Mouse (Mus musculus): ENCODE measurements around the gene Brpf3. TPM values are rescaled to one million over a fixed set of nuclear protein-coding genes. Genes with fewer than 3 reads are reported as not detected.
"Not testable (repeated sequence)": the region's sequence is repeated elsewhere in the genome, so short reads cannot be mapped to it uniquely, and the experiment has no call there.

Gene Brpf3
- total RNA-seq, 2 experiments from 2014 or later: 14.5 to 15.0 TPM

- no peak for DNase-seq
- intact Hi-C loops (cut with DNase I; ENCODE audit: low total_unique reads): no loop called here
Observed at GRCm38 (mm10) chr17:28787507-28787906, 13.4 kb upstream of the Brpf3 start.

DNA sequence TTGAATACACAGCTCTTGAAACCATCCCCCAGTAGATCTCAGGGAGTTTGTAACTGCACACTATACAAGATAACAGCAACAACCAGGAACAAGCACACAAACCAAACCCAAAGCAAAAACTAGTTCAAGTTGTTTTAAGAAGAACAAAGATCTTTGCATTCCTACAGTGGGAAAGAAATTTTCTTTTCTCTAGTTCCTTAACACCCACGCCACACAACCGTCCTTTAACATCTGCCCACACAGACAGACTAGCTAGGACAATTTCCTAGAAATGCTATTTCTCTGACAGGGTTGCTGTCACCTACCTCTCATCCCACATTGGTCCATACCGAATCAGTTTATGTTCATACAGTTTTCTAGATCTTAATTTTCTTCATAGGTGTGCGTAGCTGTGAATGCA lies 3.9 kb upstream of the Brpf3 start:
- no peak for DNase-seq
- intact Hi-C loops (cut with DNase I; ENCODE audit: low total_unique reads): loop anchor here (5.0 kb wide), 1 partner anchor 35 kb away; no protein-coding TSS in a partner anchor

DNA sequence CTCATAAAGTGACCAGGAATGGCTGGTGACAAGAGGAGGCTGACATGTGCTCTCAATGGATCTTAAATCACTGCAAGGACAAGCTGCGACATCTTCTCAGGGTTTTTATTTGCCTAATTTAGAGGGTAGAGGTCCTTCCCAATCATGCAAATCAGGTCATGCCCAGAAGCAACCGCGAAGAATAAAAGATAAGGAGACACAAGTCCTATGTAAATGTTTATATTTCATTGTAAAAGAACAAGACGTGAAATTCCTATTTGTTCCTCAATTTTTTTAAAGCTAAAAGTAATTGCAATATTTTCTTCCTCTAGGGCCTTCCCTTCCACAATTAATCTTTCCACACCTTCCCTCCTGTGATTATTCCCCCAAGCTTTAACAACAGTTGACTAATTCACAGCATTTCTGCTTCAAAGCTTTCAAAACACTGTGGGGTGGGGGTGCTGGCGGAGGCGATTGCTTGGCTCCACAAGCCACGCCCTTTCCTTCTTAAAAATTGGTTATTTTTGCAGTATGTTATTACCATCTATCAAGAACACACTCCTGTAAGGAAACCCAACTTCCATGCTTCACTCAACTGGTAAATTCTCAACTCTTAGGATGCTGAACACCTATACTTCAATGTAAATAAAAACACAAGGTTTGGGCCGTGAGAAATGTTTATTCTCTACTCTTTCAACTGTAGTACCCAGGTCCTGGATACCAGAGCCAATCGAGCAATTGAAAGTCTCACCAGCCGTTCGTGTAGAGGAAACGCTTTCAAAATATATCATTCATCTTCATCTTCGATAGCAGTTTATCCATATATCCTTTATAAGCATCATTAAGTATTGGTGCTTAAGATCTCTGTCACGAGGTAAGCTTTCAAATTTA lies 1.4 kb upstream of the Brpf3 start:
- no peak for DNase-seq
- intact Hi-C loops (cut with DNase I; ENCODE audit: low total_unique reads): loop anchor here (5.0 kb wide), 1 partner anchor 37 kb away; no protein-coding TSS in a partner anchor

- DNase-seq: no peak
- intact Hi-C loops (cut with DNase I; ENCODE audit: low total_unique reads): no loop called here
Observed at GRCm38 (mm10) chr17:28800281-28800670, 614 bp upstream of the Brpf3 start.

DNA sequence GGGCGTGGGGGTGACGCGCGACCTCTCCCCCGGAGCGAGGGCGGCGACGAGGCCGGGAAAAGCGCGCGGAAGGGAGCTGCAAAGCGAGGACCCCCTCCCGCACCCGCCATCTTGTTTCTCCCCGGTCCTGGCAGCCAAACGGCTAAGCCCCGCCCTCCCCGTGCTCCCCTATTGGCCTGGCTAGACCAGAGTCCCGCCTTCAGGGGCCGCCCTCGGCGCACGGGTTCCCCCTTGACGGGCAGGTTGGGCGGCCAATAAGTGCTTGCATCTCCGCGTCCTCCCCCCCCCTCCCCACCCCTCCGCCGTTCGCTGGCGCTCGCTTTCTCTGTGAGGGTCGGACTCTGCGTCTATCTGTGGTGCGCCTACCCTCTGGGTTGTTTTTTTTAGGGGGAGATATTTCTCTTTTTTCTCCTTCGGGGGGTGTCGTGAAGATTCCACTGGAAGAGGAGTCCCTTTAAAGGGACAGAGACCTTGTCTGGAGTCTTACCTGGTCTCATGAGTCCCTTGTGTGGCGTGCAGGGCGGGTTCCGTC lies 650 bp downstream of the Brpf3 start:
- peak; percentile 100 for DNase-seq
- intact Hi-C loops (cut with DNase I; ENCODE audit: low total_unique reads): no loop called here

DNA sequence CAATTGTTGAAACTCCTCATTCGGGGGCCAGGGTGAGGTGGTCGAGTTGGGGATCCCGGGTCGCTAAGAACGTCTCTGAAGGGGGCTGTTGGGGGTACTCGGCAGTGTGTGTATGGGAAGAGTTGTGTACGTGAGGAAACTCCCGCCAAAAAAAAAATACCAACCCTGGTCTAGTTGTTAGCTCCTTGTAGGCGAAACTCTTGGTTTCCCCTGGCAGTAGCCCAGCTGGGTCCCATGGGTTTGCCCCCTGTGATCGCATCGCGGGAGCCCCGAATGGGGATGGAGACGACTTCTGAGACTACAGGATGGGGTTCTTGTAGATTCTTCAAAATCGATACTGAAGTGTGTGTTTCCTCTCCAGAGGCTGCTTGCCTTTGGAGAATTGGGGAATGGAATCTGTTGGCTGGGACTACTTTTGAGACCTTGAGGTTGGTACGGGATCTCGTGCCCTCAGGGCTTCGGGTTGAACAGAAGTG lies 1.2 kb downstream of the Brpf3 start:
- DNase-seq: no peak
- intact Hi-C loops (cut with DNase I; ENCODE audit: low total_unique reads): no loop called here

DNA sequence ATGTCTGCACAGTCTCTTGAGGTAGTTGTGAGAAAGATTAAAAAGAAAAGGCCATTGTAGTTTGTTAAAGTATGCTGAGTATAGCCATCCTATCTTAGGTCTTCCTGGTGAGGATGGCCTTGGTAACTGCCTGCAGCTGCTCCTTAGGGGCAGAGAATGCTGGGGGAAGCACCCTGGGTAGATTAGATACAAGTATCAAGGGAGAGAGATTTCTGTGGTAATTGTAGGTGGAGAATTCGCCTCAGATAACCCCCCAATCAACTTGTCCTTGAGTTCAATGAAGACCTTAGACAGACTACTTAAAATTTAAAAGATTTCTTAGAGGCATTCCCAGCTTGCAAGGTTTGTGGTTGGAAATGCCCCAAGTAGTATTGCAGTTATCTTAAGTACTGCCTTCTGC lies 2.4 kb downstream of the Brpf3 start:
- no peak for DNase-seq
- intact Hi-C loops (cut with DNase I; ENCODE audit: low total_unique reads): no loop called here

GRCm38 (mm10) chr17:28804973-28805372 lies 4.1 kb downstream of the Brpf3 start:
- no peak for DNase-seq
- intact Hi-C loops (cut with DNase I; ENCODE audit: low total_unique reads): no loop called here

- intact Hi-C loops (cut with DNase I; ENCODE audit: low total_unique reads): no loop called here
- DNase-seq: no peak
Observed at GRCm38 (mm10) chr17:28806770-28807169, 5.9 kb downstream of the Brpf3 start.

DNA sequence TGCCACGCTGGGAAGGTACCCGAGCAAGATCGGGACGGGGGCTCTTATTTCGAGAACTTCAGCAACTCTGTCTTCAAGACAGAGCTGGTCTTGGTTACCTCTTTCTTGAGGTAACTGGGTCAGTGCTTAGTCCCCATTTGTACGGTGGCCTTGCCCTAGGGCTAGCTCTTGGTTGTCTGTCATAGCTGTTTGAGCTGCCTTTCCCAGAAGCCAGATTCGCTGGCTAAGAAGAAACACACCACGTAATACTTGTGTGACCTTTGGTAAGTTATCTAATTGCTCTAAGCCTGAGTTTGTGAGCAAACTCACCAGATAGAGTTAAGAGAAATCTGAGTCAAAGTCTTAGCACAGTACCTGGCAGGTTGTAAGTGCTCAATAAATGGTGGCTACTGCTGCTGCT lies 7.8 kb downstream of the Brpf3 start:
- intact Hi-C loops (cut with DNase I; ENCODE audit: low total_unique reads): no loop called here
- no peak for DNase-seq

- no peak for DNase-seq
- intact Hi-C loops (cut with DNase I; ENCODE audit: low total_unique reads): no loop called here
Observed at GRCm38 (mm10) chr17:28809175-28809831, 8.4 kb downstream of the Brpf3 start.

- intact Hi-C loops (cut with DNase I; ENCODE audit: low total_unique reads): no loop called here
- DNase-seq: no peak
Observed at GRCm38 (mm10) chr17:28812345-28812744, 11.5 kb downstream of the Brpf3 start.

DNA sequence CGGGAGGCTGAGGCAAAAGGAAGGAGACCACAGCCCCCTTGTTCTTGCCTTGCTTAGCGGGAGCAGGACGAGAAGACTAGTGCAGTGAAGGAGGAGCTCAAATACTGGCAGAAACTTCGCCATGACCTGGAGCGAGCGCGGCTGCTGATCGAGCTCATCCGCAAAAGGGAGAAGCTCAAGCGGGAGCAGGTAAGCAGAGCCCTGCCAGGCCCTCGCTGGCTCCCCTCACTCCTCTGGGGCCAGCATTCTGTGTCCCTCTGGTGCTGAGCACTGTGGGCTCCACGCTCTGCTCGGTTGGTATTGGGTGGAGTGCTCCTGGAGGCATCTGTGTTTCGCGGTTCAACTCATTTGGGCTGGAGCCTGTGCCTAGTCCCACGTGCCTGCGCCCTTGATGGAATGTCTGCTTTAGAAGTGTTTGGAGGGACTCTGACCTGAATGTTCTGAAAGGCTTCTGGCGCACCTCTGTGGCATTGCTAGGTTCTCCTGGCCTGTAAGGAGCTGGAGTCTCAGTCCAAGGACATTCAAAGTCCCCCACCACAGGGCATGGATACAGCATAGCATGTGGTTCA lies 13.7 kb downstream of the Brpf3 start:
- no peak for DNase-seq
- intact Hi-C loops (cut with DNase I; ENCODE audit: low total_unique reads): no loop called here

- intact Hi-C loops (cut with DNase I; ENCODE audit: low total_unique reads): no loop called here
- no peak for DNase-seq
Observed at GRCm38 (mm10) chr17:28815384-28816004, 14.6 kb downstream of the Brpf3 start.

- DNase-seq: not testable (repeated sequence)
Observed at GRCm38 (mm10) chr17:28816326-28816725, 15.4 kb downstream of the Brpf3 start.

GRCm38 (mm10) chr17:28816875-28817811 lies 16.3 kb downstream of the Brpf3 start:
- DNase-seq: no peak
- intact Hi-C loops (cut with DNase I; ENCODE audit: low total_unique reads): no loop called here

More at GRCm38 (mm10) chr17:28816326-28816725, 15.4 kb downstream of the Brpf3 start:
- intact Hi-C loops (cut with DNase I; ENCODE audit: low total_unique reads): not testable (repeated sequence)

DNA sequence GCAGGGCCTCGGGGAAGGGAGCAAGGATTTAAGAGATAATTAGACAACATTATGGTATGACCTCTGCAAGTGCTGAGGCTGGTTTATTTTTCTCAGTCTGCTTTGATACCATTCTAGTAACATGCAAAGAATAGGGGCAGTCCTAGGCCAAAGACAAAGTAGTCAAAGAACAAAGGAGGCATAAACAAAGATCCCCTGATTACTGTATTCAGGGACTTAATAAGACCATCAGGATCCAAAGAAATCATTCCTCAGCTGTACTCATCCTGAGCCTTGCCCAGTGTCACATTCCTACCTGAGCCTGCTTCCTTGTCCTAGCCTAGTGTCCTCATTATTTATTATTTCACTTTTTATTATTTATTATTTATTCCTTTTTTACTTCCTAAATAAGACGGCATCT lies 19.3 kb downstream of the Brpf3 start:
- intact Hi-C loops (cut with DNase I; ENCODE audit: low total_unique reads): no loop called here
- DNase-seq: no peak

DNA sequence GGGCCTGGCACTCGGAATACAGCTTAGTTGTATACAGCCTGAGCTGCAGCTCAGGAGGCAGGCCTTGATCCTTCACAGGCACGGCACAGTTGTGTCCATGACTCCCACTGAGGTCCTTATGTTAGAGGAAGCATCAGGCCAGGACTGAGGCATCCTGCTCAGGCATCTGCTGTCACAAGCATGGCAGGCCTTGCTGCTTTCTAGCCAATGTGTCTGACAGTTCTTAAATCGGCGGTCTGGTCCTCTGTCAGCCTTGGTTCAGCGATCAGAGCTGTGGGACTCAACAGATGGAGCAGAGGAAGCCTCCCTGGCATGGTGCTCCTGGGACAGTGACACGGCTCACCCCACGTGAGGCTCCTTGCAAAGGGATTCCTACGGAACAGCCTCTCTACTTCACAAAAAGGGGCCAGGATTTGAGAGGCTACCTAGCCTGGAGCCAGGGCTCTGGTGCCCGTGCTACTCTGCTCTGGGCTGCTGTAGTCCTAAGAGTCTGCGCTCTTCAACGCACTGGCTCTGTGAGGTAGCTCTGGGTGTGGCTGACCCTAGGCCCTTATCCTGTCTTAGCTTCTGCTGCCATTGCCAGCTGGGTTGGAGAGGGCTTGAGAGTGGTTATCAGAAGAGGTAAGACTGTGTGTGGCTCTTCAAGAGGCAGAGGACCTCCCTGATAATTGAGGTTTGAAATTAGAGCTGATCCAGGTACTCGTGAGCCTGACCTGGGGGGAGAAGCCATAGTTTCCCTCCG lies 22.3 kb downstream of the Brpf3 start:
- intact Hi-C loops (cut with DNase I; ENCODE audit: low total_unique reads): no loop called here

More for the DNA sequence above, 22.3 kb downstream of the Brpf3 start:
- no peak for DNase-seq

Data from gastrocnemius, postnatal 14 days (tissue).